Mouse (Mus musculus) spleen, embryonic (tissue): Measurements from ENCODE around the gene Sobp.

Source experiments
- CTCF ChIA-PET: fragments of 350-600 bp; sonication (Branson Sonifier 250); formaldehyde crosslinking; loops from one replicate; lab custom pipeline; 2022; lab: Charles Lee

The Sobp gene

DNA sequence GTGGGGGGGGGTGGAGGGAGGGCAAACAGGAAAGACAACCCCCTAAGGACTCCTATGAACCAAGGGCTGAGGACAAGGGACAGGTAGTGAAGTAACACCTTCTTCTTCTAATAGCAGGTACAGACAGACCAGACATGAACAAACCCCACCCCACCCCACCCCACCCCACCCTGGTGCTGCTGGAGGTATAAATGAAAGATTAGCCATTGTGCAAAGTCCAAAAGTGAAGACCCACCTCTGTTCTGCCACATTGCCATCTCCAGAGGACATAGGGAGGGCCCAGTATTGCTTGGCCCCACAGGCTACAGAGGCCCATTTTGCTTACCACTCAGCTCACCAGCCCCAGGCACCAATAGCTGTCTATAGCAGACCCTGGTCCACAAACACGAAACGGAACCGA lies 219.1 kb downstream of the Sobp start:
- CTCF ChIA-PET = no interaction called here

DNA sequence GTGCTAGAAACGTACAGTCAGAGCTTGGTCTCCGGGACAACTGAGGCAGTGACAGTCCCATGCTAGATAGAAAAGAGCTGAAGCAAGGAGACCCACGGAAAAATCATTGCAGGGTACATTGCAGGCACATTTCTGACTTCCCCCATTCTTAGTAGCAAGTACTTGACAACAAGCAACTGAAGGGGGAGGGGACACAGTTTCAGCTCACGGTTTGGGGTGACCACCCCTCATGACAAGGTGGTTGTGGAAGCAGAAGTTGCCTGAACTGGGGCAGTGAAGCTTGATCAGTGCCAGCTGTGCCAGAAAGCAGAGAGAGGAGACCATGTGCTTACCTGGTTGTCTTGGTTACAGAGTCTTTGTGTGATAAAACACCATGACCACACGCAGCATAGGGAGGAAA lies 220.7 kb downstream of the Sobp start:
- CTCF ChIA-PET = no interaction called here
